ENCODE assay signal across 8 mouse cellular contexts in the genomic region with DNA sequence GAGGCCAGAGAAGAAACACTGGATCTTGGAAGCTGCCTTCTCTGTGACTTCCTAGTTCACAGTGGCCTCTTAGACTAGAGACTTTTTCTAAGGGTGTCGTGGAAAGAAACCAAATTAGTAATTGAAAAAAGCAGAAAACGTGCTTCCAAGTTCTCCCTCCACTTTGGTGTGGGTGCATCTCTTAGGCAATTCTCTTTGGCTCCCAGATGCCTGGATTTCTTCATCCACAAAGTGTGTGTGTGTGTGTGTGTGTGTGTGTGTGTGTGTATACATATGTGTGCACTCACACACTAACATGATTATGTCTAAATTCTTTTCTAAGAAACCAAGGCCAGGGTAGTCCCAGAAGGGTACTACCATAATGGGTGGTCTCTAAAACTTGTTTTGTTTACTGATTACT. TPM values are rescaled to one million over a fixed set of nuclear protein-coding genes. Genes with fewer than 3 reads are reported as not detected.
DNase-seq lines count a peak whose midpoint lies in the region; ATAC-seq and TF ChIP-seq lines count a peak whose summit lies in the region.

No protein-coding gene starts in this region.

- peaks cover 11% of the 10 kb centered on the region for H3K79me2 ChIP-seq in CH12.LX (replicated peaks; ENCODE audit: control insufficient read depth, extremely low read depth, insufficient read depth, poor library complexity, severe bottlenecking)

- H3K9me3 ChIP-seq in forebrain, embryonic 14.5 days (replicated peaks; ENCODE audit: control insufficient read depth, low read length): no peaks in the 10 kb centered on the region
- H3K9me3 ChIP-seq in forebrain, embryonic 16.5 days (ENCODE audit: control insufficient read depth, low read length): no peaks in the 10 kb centered on the region
- H3K9me3 ChIP-seq in CH12.LX (replicated peaks; ENCODE audit: low read length): peaks cover under 1% of the 10 kb centered on the region
- no peaks in the 10 kb centered on the region; the same call in 1 of the 2 replicates for H3K9me3 ChIP-seq in heart, embryonic 16.5 days (replicated peaks; ENCODE audit: control insufficient read depth, low read length)
- H3K9me3 ChIP-seq in lung, embryonic 15.5 days: no peaks in the 10 kb centered on the region

- H3K9ac ChIP-seq in forebrain, embryonic 14.5 days (ENCODE audit: low read length): no peak overlapping the region
- H3K9ac ChIP-seq in forebrain, embryonic 16.5 days (replicated peaks; ENCODE audit: low read depth, low read length): no peak overlapping the region
- peak overlapping the region; percentile 50 for H3K9ac ChIP-seq in CH12.LX (ENCODE audit: insufficient read depth, low read depth)
- peak overlapping the region; percentile 80 for H3K9ac ChIP-seq in heart, embryonic 16.5 days (ENCODE audit: low read length)
- H3K9ac ChIP-seq in lung, embryonic 15.5 days: peak overlapping the region; percentile 55

- no peak for TF ChIP-seq POLR2A in CH12.LX (IDR thresholded peaks at IDR 0.05; ENCODE audit: low read depth, low read length)

- H3K4me3 ChIP-seq in forebrain, embryonic 14.5 days (ENCODE audit: low read depth, low read length): no peak overlapping the region
- no peak overlapping the region for H3K4me3 ChIP-seq in forebrain, embryonic 16.5 days (replicated peaks; ENCODE audit: low read length)
- peak overlapping the region; percentile 44 to 67 (median 57) for H3K4me3 ChIP-seq in CH12.LX (replicated peaks in 1 of 3; ENCODE audit: low read depth in 2 of 3, low read length in 2 of 3, poor library complexity in 1 of 3)
- H3K4me3 ChIP-seq in heart, embryonic 16.5 days (ENCODE audit: low read length): peak overlapping the region; percentile 60
- peak overlapping the region; percentile 46 for H3K4me3 ChIP-seq in lung, embryonic 15.5 days

- no peaks in the 10 kb centered on the region for H3K36me3 ChIP-seq in forebrain, embryonic 14.5 days (ENCODE audit: control insufficient read depth, insufficient read depth, low read length)
- no peaks in the 10 kb centered on the region for H3K36me3 ChIP-seq in forebrain, embryonic 16.5 days (ENCODE audit: control insufficient read depth, insufficient read depth)
- peaks cover 19 to 35% of the 10 kb centered on the region in 2 experiments for H3K36me3 ChIP-seq in CH12.LX (replicated peaks in 1 of 2; ENCODE audit: control insufficient read depth in 1 of 2, insufficient read depth in 1 of 2, low read length in 1 of 2)
- 0 out of 2 replicates have a peak, but pooled peaks cover 2% of the 10 kb centered on the region for H3K36me3 ChIP-seq in heart, embryonic 16.5 days (ENCODE audit: control insufficient read depth, insufficient read depth)
- no peaks in the 10 kb centered on the region for H3K36me3 ChIP-seq in lung, embryonic 15.5 days

- no peak for TF ChIP-seq CTCF in CH12.LX (conservative IDR thresholded peaks at IDR 0.05 in 1 of 2, IDR thresholded peaks at IDR 0.05 in 1 of 2; ENCODE audit: low read depth in 2 of 2, low read length in 2 of 2)

- TF ChIP-seq EP300 in CH12.LX (IDR thresholded peaks at IDR 0.05; ENCODE audit: low read length): no peak

- no peak overlapping the region for H3K27ac ChIP-seq in forebrain, embryonic 14.5 days (ENCODE audit: low read depth, low read length)
- no peak overlapping the region for H3K27ac ChIP-seq in forebrain, embryonic 16.5 days (ENCODE audit: low read length)
- H3K27ac ChIP-seq in CH12.LX (ENCODE audit: insufficient read depth, low read depth): no peak overlapping the region
- H3K27ac ChIP-seq in heart, embryonic 16.5 days (ENCODE audit: low read length): peak overlapping the region; percentile 87
- H3K27ac ChIP-seq in lung, embryonic 15.5 days: peak overlapping the region; percentile 99

- dilution Hi-C loops in CH12.LX (cut with MboI; ENCODE audit: extremely low pct_ligation_motif_present, extremely low pct_unique_long_range_greater_than_20kb, low sequenced_read_pairs): no loop called here

- DNase-seq in forebrain, embryonic 14.5 days (ENCODE audit: low spot score): no peak
- no peak for DNase-seq in CH12.LX (ENCODE audit: extremely low read depth)
- DNase-seq in layer of hippocampus, postnatal 25 days (ENCODE audit: extremely low spot score in 1 of 2, low spot score in 1 of 2): no peak
- no peak for DNase-seq in urinary bladder, postnatal 4 days (ENCODE audit: low spot score in 2 of 2)
- no peak for DNase-seq in right cerebral cortex, postnatal 36 days (ENCODE audit: low spot score in 2 of 2)

- in situ Hi-C loops in CH12.LX (cut with MboI; ENCODE audit: low pct_ligation_motif_present, low pct_unique_long_range_greater_than_20kb, low sequenced_read_pairs): no loop called here

- H3K4me2 ChIP-seq in forebrain, embryonic 14.5 days (ENCODE audit: low read length): no peak overlapping the region
- no peak overlapping the region for H3K4me2 ChIP-seq in forebrain, embryonic 16.5 days (ENCODE audit: low read length)
- H3K4me2 ChIP-seq in CH12.LX (ENCODE audit: insufficient read depth, low read depth, poor library complexity, severe bottlenecking): peak overlapping the region; percentile 95
- H3K4me2 ChIP-seq in heart, embryonic 16.5 days (ENCODE audit: low read depth, low read length): peak overlapping the region; percentile 76
- H3K4me2 ChIP-seq in lung, embryonic 15.5 days: peak overlapping the region; percentile 66

- WGBS in forebrain, embryonic 14.5 days: 16% methylated on average over 2 of the region's 2 CpGs
- WGBS in forebrain, embryonic 16.5 days: 7% methylated on average over 2 of the region's 2 CpGs
- 11% methylated on average over 2 of the region's 2 CpGs for WGBS in heart, embryonic 16.5 days
- WGBS in lung, embryonic 15.5 days: 7% methylated on average over 2 of the region's 2 CpGs

- H3K27me3 ChIP-seq in forebrain, embryonic 14.5 days (replicated peaks; ENCODE audit: control insufficient read depth, insufficient read depth, low read length): no peaks in the 10 kb centered on the region
- no peaks in the 10 kb centered on the region for H3K27me3 ChIP-seq in forebrain, embryonic 16.5 days (replicated peaks; ENCODE audit: control insufficient read depth, insufficient read depth, low read length)
- H3K27me3 ChIP-seq in CH12.LX (replicated peaks): no peaks in the 10 kb centered on the region
- H3K27me3 ChIP-seq in heart, embryonic 16.5 days (ENCODE audit: control insufficient read depth, insufficient read depth, low read length): no peaks in the 10 kb centered on the region
- H3K27me3 ChIP-seq in lung, embryonic 15.5 days: no peaks in the 10 kb centered on the region

- no peak for TF ChIP-seq RAD21 in CH12.LX (IDR thresholded peaks at IDR 0.05; ENCODE audit: low read depth, low read length)

- peaks cover 23% of the 10 kb centered on the region for H3K4me1 ChIP-seq in forebrain, embryonic 14.5 days (ENCODE audit: control insufficient read depth, insufficient read depth, low read length)
- H3K4me1 ChIP-seq in forebrain, embryonic 16.5 days (replicated peaks; ENCODE audit: control insufficient read depth, insufficient read depth, low read length): peaks cover 19% of the 10 kb centered on the region
- peaks cover 5 to 38% of the 10 kb centered on the region in 2 experiments for H3K4me1 ChIP-seq in CH12.LX (ENCODE audit: control insufficient read depth in 1 of 2, insufficient read depth in 2 of 2)
- peaks cover 22% of the 10 kb centered on the region for H3K4me1 ChIP-seq in heart, embryonic 16.5 days (ENCODE audit: control insufficient read depth, insufficient read depth, low read length)
- H3K4me1 ChIP-seq in lung, embryonic 15.5 days: peaks cover 51% of the 10 kb centered on the region

- ATAC-seq in forebrain, embryonic 14.5 days: peak; percentile 30; the same call in 1 of the 2 replicates
- ATAC-seq in forebrain, embryonic 16.5 days: no peak
- no peak for ATAC-seq in heart, embryonic 16.5 days (replicated peaks; ENCODE audit: extremely low read depth, insufficient read depth, low FRiP score)
- ATAC-seq in lung, embryonic 15.5 days (ENCODE audit: borderline replicate concordance, extremely low read depth, low FRiP score, low TSS enrichment): peak; percentile 41; the same call in 1 of the 2 replicates

TF ChIP-seq in CH12.LX, 34 proteins besides CTCF, POLR2A, EP300 and RAD21:
- TF ChIP-seq USF2 (conservative IDR thresholded peaks at IDR 0.05; ENCODE audit: low read depth, low read length) (no peak), MYC (IDR thresholded peaks at IDR 0.05; ENCODE audit: low read depth, low read length) (no peak), TBP (conservative IDR thresholded peaks at IDR 0.05; ENCODE audit: low read depth, low read length) (no peak), TCF12 (IDR thresholded peaks at IDR 0.05; ENCODE audit: low read depth, low read length) (no peak), CHD1 (IDR thresholded peaks at IDR 0.05; ENCODE audit: low read depth, low read length) (no peak), NELFE (IDR thresholded peaks at IDR 0.05; ENCODE audit: low read depth, low read length) (no peak), ZMIZ1 (IDR thresholded peaks at IDR 0.05; ENCODE audit: low read depth, low read length) (no peak), E2F4 (IDR thresholded peaks at IDR 0.05; ENCODE audit: insufficient replicate concordance, low read depth, low read length) (no peak), RCOR1 (conservative IDR thresholded peaks at IDR 0.05; ENCODE audit: low read depth, low read length) (no peak), ZC3H11A (IDR thresholded peaks at IDR 0.05; ENCODE audit: low read depth, low read length) (no peak), USF1 (IDR thresholded peaks at IDR 0.05; ENCODE audit: low read depth, low read length) (no peak)

RNA-seq across cellular contexts. Expression of gene Traf3ip2, which starts 1.2 kb away (rescaled TPM):
- 4.8 and 5.7 TPM in 2 replicates for polyA plus RNA-seq in forebrain, embryonic 14.5 days (2014; fragmentation: Nextera tagmentation; extraction: Ambion mirVana)
- 6.3 and 6.9 TPM in 2 replicates for polyA plus RNA-seq in forebrain, embryonic 16.5 days (2015; fragmentation: Nextera tagmentation; extraction: Ambion mirVana)
- 15.6 and 18.9 TPM in 2 replicates for total RNA-seq in CH12.LX (2012; rRNA removed)
- 9.2 and 9.5 TPM in 2 replicates for total RNA-seq in CH12.LX (2014; rRNA removed)
- polyA plus RNA-seq in CH12.LX (2012; ENCODE audit: insufficient read length, low read depth): 22.1 and 23.4 TPM in 2 replicates
- 10.7 and 12.5 TPM in 2 replicates for polyA plus RNA-seq in heart, embryonic 16.5 days (2015; fragmentation: Nextera tagmentation; extraction: Ambion mirVana)
- 30.1 and 33.5 TPM in 2 replicates for polyA plus RNA-seq in lung, embryonic 15.5 days (2015; fragmentation: Nextera tagmentation; extraction: Ambion mirVana)
- 1 to 10 TPM; 1.9 to 2.0 TPM for total RNA-seq in layer of hippocampus, postnatal 25 days (2021)

Comparison
In these comparisons a context has a peak if more than half of its experiments do, and no peak if none do; other contexts are left out.
1. ATAC-seq: peak in forebrain, embryonic 14.5 days (single experiment) and lung, embryonic 15.5 days (single experiment); none in forebrain, embryonic 16.5 days (single experiment) and heart, embryonic 16.5 days (single experiment).
2. H3K27ac ChIP-seq: peak in heart, embryonic 16.5 days (single experiment) and lung, embryonic 15.5 days (single experiment); none in forebrain, embryonic 14.5 days (single experiment), forebrain, embryonic 16.5 days (single experiment) and CH12.LX (single experiment).
3. H3K4me2 ChIP-seq: peak in CH12.LX (single experiment), heart, embryonic 16.5 days (single experiment) and lung, embryonic 15.5 days (single experiment); none in forebrain, embryonic 14.5 days (single experiment) and forebrain, embryonic 16.5 days (single experiment).
4. H3K4me3 ChIP-seq: peak in CH12.LX (3 of 3), heart, embryonic 16.5 days (single experiment) and lung, embryonic 15.5 days (single experiment); none in forebrain, embryonic 14.5 days (single experiment) and forebrain, embryonic 16.5 days (single experiment).
5. H3K9ac ChIP-seq: peak in CH12.LX (single experiment), heart, embryonic 16.5 days (single experiment) and lung, embryonic 15.5 days (single experiment); none in forebrain, embryonic 14.5 days (single experiment) and forebrain, embryonic 16.5 days (single experiment).